In genomic region chr7:116164232-116164631, GRCm38 (mm10) we compare ENCODE assay signal across 22 mouse cellular contexts.
DNase-seq lines count a peak whose midpoint lies in the region; ATAC-seq and TF ChIP-seq lines count a peak whose summit lies in the region.
"Had no signal": no experiment of that assay in that cellular context is flagged by ENCODE, and none has a peak within 500 bp of the region (broad histone marks: within the 10 kb centered on the region; RNA-seq: fewer than 3 reads in every experiment).

No protein-coding gene starts in this region.

- no peak for TF ChIP-seq EP300 in lung, postnatal 0 days (IDR thresholded peaks at IDR 0.05)

- peak; percentile 30 for DNase-seq in adrenal gland, postnatal 14 days
- no peak for DNase-seq in adrenal gland, adult 2 months
- DNase-seq in heart, postnatal 10 days: peak; percentile 51 to 53
- no peak for DNase-seq in heart, adult 8-10 months (ENCODE audit: low spot score)
- DNase-seq in lung, postnatal 0 days (ENCODE audit: low spot score): no peak
- DNase-seq in lung, postnatal 25 days (ENCODE audit: low spot score): no peak
- DNase-seq: cerebellum, adult 18-20 months; cerebellum, adult 9-11 months; cerebellum, postnatal 36 days; gastrocnemius, postnatal 25 days had no signal

- no peaks in the 10 kb centered on the region for H3K4me1 ChIP-seq in lung, postnatal 0 days (ENCODE audit: insufficient read depth, low read depth, low read length)
- H3K4me1 ChIP-seq: embryonic facial prominence, embryonic 13.5 days; hindbrain, embryonic 12.5 days had no signal

- no peaks in the 10 kb centered on the region for H3K36me3 ChIP-seq in lung, postnatal 0 days (ENCODE audit: insufficient read depth, low read length)
- H3K36me3 ChIP-seq: embryonic facial prominence, embryonic 13.5 days; hindbrain, embryonic 12.5 days had no signal

- no peak overlapping the region for H3K4me3 ChIP-seq in lung, postnatal 0 days (ENCODE audit: low read depth, low read length)
- H3K4me3 ChIP-seq: embryonic facial prominence, embryonic 13.5 days; gastrocnemius, adult 2 months; hindbrain, embryonic 12.5 days had no signal

- no peak overlapping the region for H3K4me2 ChIP-seq in lung, postnatal 0 days (replicated peaks; ENCODE audit: low read depth, low read length)
- H3K4me2 ChIP-seq: embryonic facial prominence, embryonic 13.5 days; heart, embryonic 11.5 days; hindbrain, embryonic 12.5 days had no signal

- H3K9ac ChIP-seq in lung, postnatal 0 days (replicated peaks; ENCODE audit: low read depth): no peak overlapping the region
- H3K9ac ChIP-seq: embryonic facial prominence, embryonic 13.5 days; hindbrain, embryonic 12.5 days had no signal

- no peaks in the 10 kb centered on the region for H3K27me3 ChIP-seq in lung, postnatal 0 days (replicated peaks; ENCODE audit: insufficient read depth, low read length)
- H3K27me3 ChIP-seq: CH12.LX; embryonic facial prominence, embryonic 13.5 days; hindbrain, embryonic 12.5 days; Patski had no signal

- ATAC-seq in lung, postnatal 0 days: peak; percentile 54
- no peak for ATAC-seq in megakaryocyte-erythroid progenitor cell, adult 5-6 weeks (replicated peaks; ENCODE audit: low FRiP score, low TSS enrichment, poor library complexity, severe bottlenecking)
- ATAC-seq: activated CD4-positive, CD25-positive, alpha-beta regulatory T cell, adult 4 months; forebrain, embryonic 14.5 days; hindbrain, embryonic 16.5 days; inflammation-experienced regulatory T-cells, adult 6 months; intestine, postnatal 0 days; Patski had no signal

- no peak overlapping the region for H3K27ac ChIP-seq in lung, postnatal 0 days (ENCODE audit: low read length)
- H3K27ac ChIP-seq: embryonic facial prominence, embryonic 13.5 days; gastrocnemius, adult 2 months; hindbrain, embryonic 12.5 days had no signal

- H3K9me3 ChIP-seq in lung, postnatal 0 days (ENCODE audit: low read length): no peaks in the 10 kb centered on the region
- H3K9me3 ChIP-seq: embryonic facial prominence, embryonic 13.5 days; hindbrain, embryonic 12.5 days had no signal

- intact Hi-C loops in heart, postnatal 10 days (cut with DNase I): no loop called here

- 69% methylated on average over 12 of the region's 12 CpGs for WGBS in lung, postnatal 0 days

- no peak for TF ChIP-seq CTCF in lung, postnatal 0 days (IDR thresholded peaks at IDR 0.05)

Comparison
In these comparisons a context has a peak if more than half of its experiments do, and no peak if none do; other contexts are left out.
1. DNase-seq: peak in adrenal gland, postnatal 14 days (single experiment) and heart, postnatal 10 days (2 of 2); none in adrenal gland, adult 2 months (single experiment), heart, adult 8-10 months (single experiment), lung, postnatal 0 days (single experiment) and lung, postnatal 25 days (single experiment).